Mouse (Mus musculus): ENCODE data around the gene Cav3. TPM values are rescaled to one million over a fixed set of nuclear protein-coding genes. Genes with fewer than 3 reads are reported as not detected.

Cav3 gene
- polyA plus RNA-seq (2012; rRNA removed): 0.09 and 0.18 TPM in 2 replicates

GRCm38 (mm10) chr6:112459341-112459749 is at the start of gene Cav3:
TSS of gene Cav3 (plus strand) at chr6:112459505.
- no peaks in the 10 kb centered on the region for H3K27me3 ChIP-seq (ENCODE audit: control insufficient read depth, insufficient read depth, low read length)
- no peaks in the 10 kb centered on the region for H3K4me1 ChIP-seq (ENCODE audit: control insufficient read depth, insufficient read depth, insufficient read length)
- TF ChIP-seq POLR2A (IDR thresholded peaks at IDR 0.05; ENCODE audit: low read depth, low read length) (no peak), CTCF (IDR thresholded peaks at IDR 0.05; ENCODE audit: extremely low read depth, insufficient read depth, insufficient read length, insufficient replicate concordance) (no peak)
- no peak within 1 kb of the TSS for H3K27ac ChIP-seq (ENCODE audit: insufficient read depth, low read length)
- H3K4me3 ChIP-seq (ENCODE audit: extremely low read depth, insufficient read depth, insufficient read length): no peak within 1 kb of the TSS
- DNase-seq (ENCODE audit: low read depth in 1 of 2, low spot score in 2 of 2): no peak
- 88% methylated on average over 12 of the region's 12 CpGs for WGBS
- H3K36me3 ChIP-seq (ENCODE audit: control insufficient read depth, insufficient read depth, low read length): no peaks in the 10 kb centered on the region

- Histone ChIP-seq H3K36me3 (ENCODE audit: control insufficient read depth, insufficient read depth, low read length) (no peaks in the 10 kb centered on the region), H3K4me1 (ENCODE audit: control insufficient read depth, insufficient read depth, insufficient read length) (no peaks in the 10 kb centered on the region), H3K27ac (ENCODE audit: insufficient read depth, low read length) (no peak overlapping the region), H3K4me3 (ENCODE audit: extremely low read depth, insufficient read depth, insufficient read length) (no peak overlapping the region), H3K27me3 (ENCODE audit: control insufficient read depth, insufficient read depth, low read length) (no peaks in the 10 kb centered on the region)
- no peak for TF ChIP-seq CTCF (IDR thresholded peaks at IDR 0.05; ENCODE audit: extremely low read depth, insufficient read depth, insufficient read length, insufficient replicate concordance)
- no peak for TF ChIP-seq POLR2A (IDR thresholded peaks at IDR 0.05; ENCODE audit: low read depth, low read length)
- WGBS: 81% methylated on average over 9 of the region's 9 CpGs
- DNase-seq (ENCODE audit: low read depth in 1 of 2, low spot score in 2 of 2): no peak
Measured at GRCm38 (mm10) chr6:112419333-112419732, 40.0 kb upstream of the Cav3 start.

- H3K4me1 ChIP-seq (ENCODE audit: control insufficient read depth, insufficient read depth, insufficient read length): no peaks in the 10 kb centered on the region
- no peak for DNase-seq (ENCODE audit: low read depth in 1 of 2, low spot score in 2 of 2)
- H3K27ac ChIP-seq (ENCODE audit: insufficient read depth, low read length): no peak overlapping the region
- WGBS: 87% methylated on average over 1 of the region's 1 CpGs
- TF ChIP-seq CTCF (IDR thresholded peaks at IDR 0.05; ENCODE audit: extremely low read depth, insufficient read depth, insufficient read length, insufficient replicate concordance) (no peak), POLR2A (IDR thresholded peaks at IDR 0.05; ENCODE audit: low read depth, low read length) (no peak)
- H3K36me3 ChIP-seq (ENCODE audit: control insufficient read depth, insufficient read depth, low read length): no peaks in the 10 kb centered on the region
- H3K27me3 ChIP-seq (ENCODE audit: control insufficient read depth, insufficient read depth, low read length): no peaks in the 10 kb centered on the region
- no peak overlapping the region for H3K4me3 ChIP-seq (ENCODE audit: extremely low read depth, insufficient read depth, insufficient read length)
Measured at GRCm38 (mm10) chr6:112420883-112421282, 38.4 kb upstream of the Cav3 start.

- Histone ChIP-seq H3K4me1 (ENCODE audit: control insufficient read depth, insufficient read depth, insufficient read length) (no peaks in the 10 kb centered on the region), H3K4me3 (ENCODE audit: extremely low read depth, insufficient read depth, insufficient read length) (no peak overlapping the region), H3K27me3 (ENCODE audit: control insufficient read depth, insufficient read depth, low read length) (no peaks in the 10 kb centered on the region), H3K36me3 (ENCODE audit: control insufficient read depth, insufficient read depth, low read length) (no peaks in the 10 kb centered on the region), H3K27ac (ENCODE audit: insufficient read depth, low read length) (no peak overlapping the region)
- TF ChIP-seq CTCF (IDR thresholded peaks at IDR 0.05; ENCODE audit: extremely low read depth, insufficient read depth, insufficient read length, insufficient replicate concordance) (no peak), POLR2A (IDR thresholded peaks at IDR 0.05; ENCODE audit: low read depth, low read length) (no peak)
- WGBS: 76% methylated on average over 8 of the region's 8 CpGs
- DNase-seq (ENCODE audit: low read depth in 1 of 2, low spot score in 2 of 2): no peak
Measured at GRCm38 (mm10) chr6:112423746-112424501, 35.4 kb upstream of the Cav3 start.

- no peak for DNase-seq (ENCODE audit: low read depth in 1 of 2, low spot score in 2 of 2)
- no peak overlapping the region for H3K27ac ChIP-seq (ENCODE audit: insufficient read depth, low read length)
- TF ChIP-seq CTCF (IDR thresholded peaks at IDR 0.05; ENCODE audit: extremely low read depth, insufficient read depth, insufficient read length, insufficient replicate concordance): no peak
- TF ChIP-seq POLR2A (IDR thresholded peaks at IDR 0.05; ENCODE audit: low read depth, low read length): no peak
- H3K27me3 ChIP-seq (ENCODE audit: control insufficient read depth, insufficient read depth, low read length): no peaks in the 10 kb centered on the region
- H3K4me1 ChIP-seq (ENCODE audit: control insufficient read depth, insufficient read depth, insufficient read length): no peaks in the 10 kb centered on the region
- 75% methylated on average over 6 of the region's 6 CpGs for WGBS
- H3K36me3 ChIP-seq (ENCODE audit: control insufficient read depth, insufficient read depth, low read length): no peaks in the 10 kb centered on the region
- no peak overlapping the region for H3K4me3 ChIP-seq (ENCODE audit: extremely low read depth, insufficient read depth, insufficient read length)
Measured at GRCm38 (mm10) chr6:112426018-112426732, 33.1 kb upstream of the Cav3 start.

GRCm38 (mm10) chr6:112445675-112446074 is 13.6 kb upstream of the Cav3 start:
- H3K4me3 ChIP-seq (ENCODE audit: extremely low read depth, insufficient read depth, insufficient read length): no peak overlapping the region
- H3K27ac ChIP-seq (ENCODE audit: insufficient read depth, low read length): no peak overlapping the region
- H3K36me3 ChIP-seq (ENCODE audit: control insufficient read depth, insufficient read depth, low read length): no peaks in the 10 kb centered on the region
- TF ChIP-seq CTCF (IDR thresholded peaks at IDR 0.05; ENCODE audit: extremely low read depth, insufficient read depth, insufficient read length, insufficient replicate concordance): no peak
- H3K4me1 ChIP-seq (ENCODE audit: control insufficient read depth, insufficient read depth, insufficient read length): no peaks in the 10 kb centered on the region
- no peak for DNase-seq (ENCODE audit: low read depth in 1 of 2, low spot score in 2 of 2)
- WGBS: 16% methylated on average over 3 of the region's 3 CpGs
- H3K27me3 ChIP-seq (ENCODE audit: control insufficient read depth, insufficient read depth, low read length): no peaks in the 10 kb centered on the region

- Histone ChIP-seq H3K27ac (ENCODE audit: insufficient read depth, low read length) (no peak overlapping the region), H3K36me3 (ENCODE audit: control insufficient read depth, insufficient read depth, low read length) (no peaks in the 10 kb centered on the region), H3K4me1 (ENCODE audit: control insufficient read depth, insufficient read depth, insufficient read length) (no peaks in the 10 kb centered on the region), H3K27me3 (ENCODE audit: control insufficient read depth, insufficient read depth, low read length) (no peaks in the 10 kb centered on the region), H3K4me3 (ENCODE audit: extremely low read depth, insufficient read depth, insufficient read length) (no peak overlapping the region)
- no peak for TF ChIP-seq POLR2A (IDR thresholded peaks at IDR 0.05; ENCODE audit: low read depth, low read length)
- no peak for TF ChIP-seq CTCF (IDR thresholded peaks at IDR 0.05; ENCODE audit: extremely low read depth, insufficient read depth, insufficient read length, insufficient replicate concordance)
- DNase-seq (ENCODE audit: low read depth in 1 of 2, low spot score in 2 of 2): no peak
- WGBS: 89% methylated on average over 5 of the region's 5 CpGs
Measured at GRCm38 (mm10) chr6:112461459-112461858, 2.2 kb downstream of the Cav3 start.

Measured in spleen, adult 2 months (tissue).